Mouse (Mus musculus) embryonic facial prominence, embryonic 10.5 days (tissue): Measurements from ENCODE around the gene Kncn. TPM values are rescaled to one million over a fixed set of nuclear protein-coding genes. Genes with fewer than 3 reads are reported as not detected.

ENCODE experiments used
- DNase-seq: peaks from one replicate; pipeline ENCODE4 v3.0.0-alpha.2; 2017; ENCODE audit warnings: low spot score
- H3K27ac ChIP-seq: fragments of 300-500 bp; sonication (generic); replicated peaks from 2 replicates; pipeline ENCODE4 v1.5.1; 2016; ENCODE audit warnings: mild to moderate bottlenecking
- H3K27me3 ChIP-seq: fragments of 300-500 bp; sonication (generic); replicated peaks from 2 replicates; pipeline ENCODE4 v1.6.1; 2016; ENCODE audit warnings: low read depth, mild to moderate bottlenecking; ENCODE audit not compliant: poor library complexity, severe bottlenecking
- H3K36me3 ChIP-seq: fragments of 300-500 bp; sonication (generic); replicated peaks from 2 replicates; pipeline ENCODE4 v1.6.1; 2016; ENCODE audit warnings: mild to moderate bottlenecking, moderate library complexity
- H3K4me1 ChIP-seq: fragments of 300-500 bp; sonication (generic); 2 replicates; pipeline ENCODE4 v1.6.1; 2016
- H3K4me3 ChIP-seq: fragments of 300-500 bp; sonication (generic); 2 replicates; pipeline ENCODE4 v1.5.1; 2016; ENCODE audit warnings: mild to moderate bottlenecking, moderate library complexity
- H3K9me3 ChIP-seq: fragments of 300-500 bp; sonication (generic); 2 replicates; pipeline ENCODE4 v1.6.1; 2016; ENCODE audit warnings: mild to moderate bottlenecking
- WGBS: fragments of 180-500 bp; shearing (Covaris S2); methylation state at CpG from one replicate; pipeline ENCODE4 v1.1.7; 2016; 5-methylcytosine and 5-hydroxymethylcytosine counted together
- polyA plus RNA-seq: library from polyadenylated mRNA; unstranded; fragments of >200 nt; fragmentation: Nextera tagmentation; extraction: Ambion mirVana; gene quantifications from 2 replicates; pipeline ENCODE4 v1.2.1, GENCODE M21; 2016

The Kncn gene
- polyA plus RNA-seq, 1 experiment from 2014 or later = not detected

GRCm38 (mm10) chr4:115919911-115920310 is 35.7 kb downstream of the Kncn start:
- Histone ChIP-seq H3K4me3 (no peak overlapping the region), H3K36me3 (no peaks in the 10 kb centered on the region), H3K4me1 (0 out of 2 replicates have a peak, but pooled peaks cover 4% of the 10 kb centered on the region), H3K27ac (no peak overlapping the region), H3K27me3 (peaks cover 94% of the 10 kb centered on the region), H3K9me3 (no peaks in the 10 kb centered on the region)
- no peak for DNase-seq
- WGBS = 81% methylated on average over 16 of the region's 16 CpGs

GRCm38 (mm10) chr4:115922688-115923087 is 38.5 kb downstream of the Kncn start:
- Histone ChIP-seq H3K36me3 (no peaks in the 10 kb centered on the region), H3K9me3 (no peaks in the 10 kb centered on the region), H3K4me3 (no peak overlapping the region), H3K27ac (no peak overlapping the region), H3K4me1 (0 out of 2 replicates have a peak, but pooled peaks cover 4% of the 10 kb centered on the region), H3K27me3 (peaks cover 77% of the 10 kb centered on the region)
- 93% methylated on average over 5 of the region's 5 CpGs for WGBS
- no peak for DNase-seq

DNA sequence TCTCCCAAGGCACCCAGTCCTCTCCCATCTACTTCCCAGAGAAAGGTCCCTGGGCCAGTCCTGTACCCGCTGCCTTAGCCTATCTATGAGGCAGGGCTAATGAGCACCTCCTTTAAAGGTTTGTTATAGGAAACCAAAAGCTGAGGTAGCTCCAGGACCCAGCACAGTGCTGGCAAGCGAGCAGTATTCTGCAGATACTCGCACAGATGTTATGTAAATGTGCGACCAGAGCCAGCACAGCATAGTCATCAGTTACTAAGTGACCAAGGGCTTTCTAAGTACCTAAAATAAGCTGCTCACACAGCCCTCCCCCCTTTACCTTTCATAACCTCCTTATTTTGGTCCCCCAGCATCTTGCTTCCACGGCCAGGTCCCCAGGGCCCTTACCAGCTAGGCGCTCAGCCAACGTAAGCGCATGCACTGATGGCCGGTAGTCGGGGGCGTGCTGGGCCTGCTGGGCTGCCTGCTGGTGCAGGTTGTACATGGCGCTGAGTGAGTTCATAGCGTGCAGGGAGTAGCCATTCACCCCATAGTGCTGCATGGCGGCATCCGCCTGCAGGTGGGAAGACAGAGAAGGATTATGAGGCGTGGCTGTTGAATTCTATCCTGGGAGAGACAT is 39.2 kb downstream of the Kncn start:
- no peak for DNase-seq
- Histone ChIP-seq H3K4me3 (no peak overlapping the region), H3K36me3 (no peaks in the 10 kb centered on the region), H3K9me3 (no peaks in the 10 kb centered on the region), H3K4me1 (no peaks in the 10 kb centered on the region), H3K27me3 (peaks cover 77% of the 10 kb centered on the region), H3K27ac (no peak overlapping the region)
- 81% methylated on average over 16 of the region's 16 CpGs for WGBS

DNA sequence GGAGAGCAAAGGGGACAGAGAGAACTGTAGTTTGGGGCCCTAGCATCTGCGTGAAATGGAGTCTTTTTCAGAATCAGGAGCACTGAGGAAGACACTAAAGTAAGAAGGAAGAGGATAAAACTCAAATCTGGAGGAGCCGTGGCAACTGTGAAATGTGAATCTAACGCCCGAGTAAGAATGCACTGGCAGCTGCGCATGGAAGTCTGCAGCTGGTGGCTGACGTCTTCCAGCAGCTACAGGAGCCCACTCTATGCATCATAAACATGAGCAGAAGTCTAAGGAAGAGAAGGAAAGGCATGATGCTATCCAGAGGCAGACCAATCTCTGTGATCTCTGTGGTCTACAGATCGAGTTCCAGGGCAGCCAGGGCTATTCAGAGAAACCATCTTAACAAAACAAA is 43.4 kb downstream of the Kncn start:
- Histone ChIP-seq H3K9me3 (no peaks in the 10 kb centered on the region), H3K27me3 (peaks cover 80% of the 10 kb centered on the region)
- 69% methylated on average over 7 of the region's 7 CpGs for WGBS

DNA sequence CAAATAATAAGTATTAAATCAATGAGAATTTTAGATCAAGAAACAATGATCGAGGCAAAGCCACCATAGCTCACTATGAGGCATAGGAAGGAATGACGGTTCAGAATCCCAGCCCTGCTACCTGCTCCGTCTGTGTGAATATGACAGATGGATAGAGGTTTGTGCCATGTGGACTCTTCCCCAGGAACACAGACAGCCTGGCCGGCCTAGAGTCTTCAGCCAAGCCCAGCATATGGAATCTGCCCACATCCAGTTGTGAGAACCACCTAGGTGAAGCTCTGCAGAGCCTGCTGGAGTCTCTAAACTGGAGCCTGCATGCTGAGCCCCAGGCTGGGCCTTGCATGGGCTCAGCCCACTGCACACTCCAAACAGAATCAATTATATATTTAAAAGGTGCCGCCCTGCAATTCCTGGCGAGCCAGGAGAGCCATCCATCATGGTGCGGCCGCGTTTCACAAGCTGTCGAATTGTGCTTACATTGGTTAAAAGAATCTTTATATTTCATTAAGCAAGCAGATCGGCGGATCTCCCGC is 47.4 kb downstream of the Kncn start:
- 64% methylated on average over 13 of the region's 13 CpGs for WGBS
- H3K4me3 ChIP-seq = no peak overlapping the region
- no peak for DNase-seq
- peaks cover 19% of the 10 kb centered on the region for H3K4me1 ChIP-seq
- H3K9me3 ChIP-seq = no peaks in the 10 kb centered on the region
- H3K27me3 ChIP-seq = peaks cover 95% of the 10 kb centered on the region
- H3K36me3 ChIP-seq = no peaks in the 10 kb centered on the region
- no peak overlapping the region for H3K27ac ChIP-seq

More for the DNA sequence above, 43.4 kb downstream of the Kncn start:
- no peak overlapping the region for H3K27ac ChIP-seq
- no peak for DNase-seq
- no peaks in the 10 kb centered on the region for H3K36me3 ChIP-seq
- no peaks in the 10 kb centered on the region for H3K4me1 ChIP-seq
- no peak overlapping the region for H3K4me3 ChIP-seq

- H3K36me3 ChIP-seq = no peaks in the 10 kb centered on the region
- H3K4me3 ChIP-seq = peak overlapping the region; percentile 35
- under 1% methylated on average over 36 of the region's 36 CpGs for WGBS
- no peak overlapping the region for H3K27ac ChIP-seq
- peaks cover 100% of the 10 kb centered on the region for H3K27me3 ChIP-seq
- DNase-seq = peak; percentile 70
- peaks cover 50% of the 10 kb centered on the region for H3K4me1 ChIP-seq
- no peaks in the 10 kb centered on the region for H3K9me3 ChIP-seq
Measured at GRCm38 (mm10) chr4:115935835-115936581, 51.8 kb downstream of the Kncn start.

GRCm38 (mm10) chr4:115936646-115937045 is 52.4 kb downstream of the Kncn start:
- Histone ChIP-seq H3K36me3 (no peaks in the 10 kb centered on the region), H3K4me1 (peaks cover 50% of the 10 kb centered on the region), H3K4me3 (peak overlapping the region; percentile 35), H3K27me3 (peaks cover 100% of the 10 kb centered on the region), H3K27ac (no peak overlapping the region), H3K9me3 (no peaks in the 10 kb centered on the region)
- DNase-seq = peak; percentile 60
- 1% methylated on average over 20 of the region's 20 CpGs for WGBS

DNA sequence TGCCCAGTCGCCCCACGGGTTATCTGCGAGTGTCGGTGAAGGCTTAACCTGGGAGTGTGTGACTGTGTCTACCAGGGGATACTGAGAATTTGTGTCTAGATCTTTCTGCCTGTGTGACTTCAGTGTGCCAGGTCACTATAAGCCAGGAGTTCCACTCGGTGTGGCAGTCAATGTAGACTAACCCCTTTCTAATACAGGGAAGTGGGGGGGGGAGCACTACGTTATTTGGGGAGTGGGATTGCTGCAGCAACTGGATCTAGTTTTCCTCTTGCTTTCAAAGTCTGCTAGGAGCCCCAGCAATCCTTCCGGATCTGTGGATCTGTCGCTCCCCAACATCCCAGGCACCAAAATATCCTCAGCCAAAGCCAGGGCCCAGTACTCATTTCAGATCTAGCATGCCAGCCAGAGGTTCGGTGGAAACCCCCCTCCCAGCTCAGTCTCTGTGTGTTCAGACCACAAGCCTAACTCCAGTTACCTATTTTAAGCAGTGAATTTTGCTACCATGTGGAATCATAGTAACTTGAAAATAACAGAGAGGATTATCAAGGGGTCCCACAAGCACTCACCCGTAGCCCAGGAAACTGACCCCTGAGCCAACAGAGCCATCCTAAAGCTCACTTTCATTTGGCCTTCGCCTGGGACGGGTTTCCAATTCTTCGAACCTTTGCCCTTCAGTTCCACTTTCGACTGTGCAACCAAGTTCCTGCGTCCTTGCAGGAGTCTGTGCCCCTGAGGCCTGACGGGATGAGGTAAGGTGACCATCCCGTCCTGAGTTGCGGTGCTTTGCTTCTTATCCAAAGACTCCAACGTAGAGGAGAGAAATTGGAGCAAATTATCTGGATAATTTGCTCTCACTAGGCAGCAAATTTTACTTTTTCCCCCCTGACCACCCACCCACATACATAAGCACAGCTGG is 53.1 kb downstream of the Kncn start:
- H3K27ac ChIP-seq = no peak overlapping the region
- H3K4me3 ChIP-seq = peak overlapping the region; percentile 63; the same call in 1 of the 2 replicates
- peaks cover 50% of the 10 kb centered on the region for H3K4me1 ChIP-seq
- no peaks in the 10 kb centered on the region for H3K36me3 ChIP-seq
- peak; percentile 48 for DNase-seq
- no peaks in the 10 kb centered on the region for H3K9me3 ChIP-seq
- 1% methylated on average over 19 of the region's 19 CpGs for WGBS
- H3K27me3 ChIP-seq = peaks cover 100% of the 10 kb centered on the region

DNA sequence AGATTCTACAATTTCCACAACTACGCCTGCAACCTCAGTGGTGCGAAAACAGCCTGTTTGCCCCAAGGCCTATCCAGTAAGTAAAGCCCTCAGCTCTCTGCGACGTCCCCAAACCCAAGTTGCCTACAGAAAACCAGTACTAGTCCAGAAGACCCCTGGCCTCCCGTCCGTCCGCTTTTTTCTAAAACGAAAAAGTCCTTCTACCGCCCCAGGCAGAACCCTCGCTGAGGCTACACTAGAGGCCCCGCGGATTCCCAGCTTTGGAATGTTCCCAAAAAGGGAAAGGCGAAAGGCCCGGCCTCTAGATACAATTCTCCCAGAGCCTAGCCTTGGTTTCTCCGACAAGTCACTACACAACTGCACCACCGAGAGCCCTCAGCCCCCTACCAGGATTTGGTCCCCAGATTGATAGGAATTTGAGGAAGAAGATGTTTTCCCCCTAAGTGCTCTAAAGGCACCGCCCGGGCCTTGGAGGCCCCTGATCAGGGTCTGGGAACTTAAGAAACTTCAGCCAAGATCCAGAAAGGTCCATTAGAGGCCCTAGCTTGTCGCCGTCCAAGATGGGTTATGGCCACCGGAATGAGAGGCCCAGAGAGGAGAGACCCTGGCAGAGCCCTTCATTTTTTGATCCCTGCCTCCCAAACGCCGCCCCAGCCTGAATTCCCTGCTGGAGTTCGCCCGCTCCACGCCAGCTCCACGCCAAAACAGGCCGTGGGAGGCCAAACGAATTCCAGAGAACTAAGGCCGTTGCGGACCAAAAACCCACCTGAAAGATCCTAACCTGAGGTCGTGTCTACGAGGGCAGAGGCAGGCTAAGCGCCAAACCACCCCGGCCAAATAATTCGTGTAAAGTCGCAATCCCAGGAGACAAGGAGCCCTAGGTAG is 54.3 kb downstream of the Kncn start:
- Histone ChIP-seq H3K4me1 (peaks cover 51% of the 10 kb centered on the region), H3K4me3 (peak overlapping the region; percentile 63), H3K9me3 (no peaks in the 10 kb centered on the region), H3K27me3 (peaks cover 100% of the 10 kb centered on the region), H3K27ac (no peak overlapping the region), H3K36me3 (no peaks in the 10 kb centered on the region)
- peak; percentile 67 for DNase-seq
- 1% methylated on average over 37 of the region's 37 CpGs for WGBS
